ENCODE assay signal across 8 mouse cellular contexts in the genomic region with DNA sequence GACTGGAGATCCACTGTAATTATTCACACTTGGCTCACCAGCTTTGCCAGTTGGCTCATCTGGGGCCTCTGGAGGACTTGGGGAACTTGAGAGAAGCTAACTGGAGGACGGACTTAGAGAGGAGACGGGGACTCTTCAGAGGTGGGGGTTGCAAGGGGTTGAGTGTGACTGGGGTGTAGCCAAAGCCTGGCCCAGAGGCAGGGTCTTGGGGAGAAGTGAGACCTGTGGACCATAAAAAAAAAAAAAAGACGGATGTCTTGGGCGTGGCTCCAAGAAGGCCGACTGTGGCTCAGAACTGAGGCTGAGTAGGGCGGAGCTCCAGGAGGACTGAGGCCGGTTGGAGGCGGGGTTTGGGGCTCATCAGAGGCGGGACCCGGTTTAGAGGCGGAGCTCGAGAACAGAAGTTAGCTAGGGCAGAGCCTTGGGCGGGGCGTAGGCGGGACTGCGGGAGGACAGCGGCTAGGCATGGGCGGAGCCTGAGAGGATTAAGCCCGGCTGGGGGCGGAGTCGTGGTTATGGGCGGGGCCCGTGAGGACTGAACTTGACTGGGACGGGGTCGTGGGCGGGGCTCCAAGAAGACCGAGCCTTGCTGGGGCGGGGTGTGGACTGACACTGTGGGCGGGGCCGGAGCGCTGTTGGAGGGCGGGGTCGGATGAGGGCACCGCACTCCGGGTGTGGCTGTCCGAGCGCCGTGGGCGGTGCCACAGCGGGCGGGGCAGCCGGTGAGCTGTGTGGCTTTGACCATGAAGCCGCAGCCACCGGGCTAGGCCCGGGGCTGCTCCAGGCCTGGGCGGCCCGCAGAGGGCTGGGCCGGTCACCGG. TPM values are rescaled to one million over a fixed set of nuclear protein-coding genes. Genes with fewer than 3 reads are reported as not detected.
DNase-seq lines count a peak whose midpoint lies in the region; ATAC-seq lines count a peak whose summit lies in the region.

A gene (plus strand): TSS at position 638 of the 821 bp plus-strand sequence.

- no peaks in the 10 kb centered on the region for H3K36me3 ChIP-seq in hindbrain, embryonic 15.5 days

- peak within 1 kb of the TSS; percentile 54 for H3K9ac ChIP-seq in hindbrain, embryonic 15.5 days

- ATAC-seq in hindbrain, embryonic 15.5 days (ENCODE audit: low FRiP score, low read depth) = peak; percentile 88

- H3K27ac ChIP-seq in hindbrain, embryonic 15.5 days (replicated peaks) = peak within 1 kb of the TSS; percentile 42; the same call in 1 of the 2 replicates

- H3K4me2 ChIP-seq in hindbrain, embryonic 15.5 days = peak within 1 kb of the TSS; percentile 94

- H3K4me1 ChIP-seq in hindbrain, embryonic 15.5 days (replicated peaks) = peaks cover 16% of the 10 kb centered on the region

- peak; percentile 79 for DNase-seq in T-cell, adult 2 months (ENCODE audit: low spot score)
- peak; percentile 97 to 98 for DNase-seq in cerebellum, postnatal 36 days
- DNase-seq in frontal cortex, postnatal 36 days (ENCODE audit: low spot score in 2 of 2) = peak; percentile 93
- DNase-seq in left cerebral cortex, adult 11 months (ENCODE audit: low spot score) = peak; percentile 94
- DNase-seq in lung, postnatal 4 days = peak; percentile 98
- peak; percentile 92 for DNase-seq in retina, postnatal 7 days (ENCODE audit: low read depth, low spot score)
- DNase-seq in urinary bladder, adult 2 months (ENCODE audit: low spot score) = peak; percentile 83

- H3K4me3 ChIP-seq in hindbrain, embryonic 15.5 days = peak within 1 kb of the TSS; percentile 57

- H3K27me3 ChIP-seq in hindbrain, embryonic 15.5 days = peaks cover 8% of the 10 kb centered on the region; the same call in 1 of the 2 replicates

- no peaks in the 10 kb centered on the region for H3K9me3 ChIP-seq in hindbrain, embryonic 15.5 days

- WGBS in hindbrain, embryonic 15.5 days = 2% methylated on average over 49 of the region's 49 CpGs

RNA-seq across cellular contexts. Expression of the gene that starts here (rescaled TPM):
- 95.7 and 98.3 TPM in 2 replicates for polyA plus RNA-seq in hindbrain, embryonic 15.5 days (2015; fragmentation: Nextera tagmentation; extraction: Ambion mirVana)
- polyA plus RNA-seq in urinary bladder, adult 2 months (2012; rRNA removed) = 33.0 and 37.0 TPM in 2 replicates

Comparison
In these comparisons a context has a peak if more than half of its experiments do, and no peak if none do; other contexts are left out.
1. Peak in every context shown above with its lines: DNase-seq, ATAC-seq, H3K4me3 ChIP-seq and H3K27ac ChIP-seq.